Mouse (Mus musculus): ENCODE data around the gene Med7.
"Not testable (repeated sequence)": the region's sequence is repeated elsewhere in the genome, so short reads cannot be mapped to it uniquely, and the experiment has no call there.

Med7 gene

DNA sequence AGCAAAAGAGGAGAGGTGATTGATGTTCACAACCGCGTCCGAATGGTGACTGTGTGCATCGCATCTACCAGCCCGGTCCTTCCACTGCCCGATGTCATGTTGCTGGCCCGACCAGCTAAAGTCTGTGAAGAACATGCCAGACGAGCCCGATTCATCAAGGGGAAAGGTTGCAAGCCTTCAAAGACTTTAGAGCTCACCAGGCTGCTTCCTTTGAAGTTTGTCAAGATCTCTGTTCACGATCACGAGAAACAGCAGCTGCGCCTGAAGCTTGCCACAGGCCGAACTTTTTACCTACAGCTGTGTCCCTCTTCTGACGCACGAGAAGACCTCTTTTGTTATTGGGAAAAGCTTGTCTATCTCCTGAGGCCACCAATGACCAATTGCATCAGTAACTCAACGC, 31.7 kb upstream of the Med7 start:
- Histone ChIP-seq H3K36me3 (ENCODE audit: control insufficient read depth, insufficient read depth, low read length, poor library complexity, severe bottlenecking) (no peaks in the 10 kb centered on the region), H3K27me3 (ENCODE audit: control insufficient read depth, insufficient read depth, low read length, poor library complexity, severe bottlenecking) (no peaks in the 10 kb centered on the region)
- no peak for DNase-seq (ENCODE audit: low read depth, low spot score)

- H3K36me3 ChIP-seq (ENCODE audit: control insufficient read depth, insufficient read depth, low read length, poor library complexity, severe bottlenecking), result no peaks in the 10 kb centered on the region
- no peaks in the 10 kb centered on the region for H3K27me3 ChIP-seq (ENCODE audit: control insufficient read depth, insufficient read depth, low read length, poor library complexity, severe bottlenecking)
- no peak for DNase-seq (ENCODE audit: low read depth, low spot score)
These were observed 30.0 kb upstream of the Med7 start for GRCm38 (mm10) chr11:46406721-46407120.

DNA sequence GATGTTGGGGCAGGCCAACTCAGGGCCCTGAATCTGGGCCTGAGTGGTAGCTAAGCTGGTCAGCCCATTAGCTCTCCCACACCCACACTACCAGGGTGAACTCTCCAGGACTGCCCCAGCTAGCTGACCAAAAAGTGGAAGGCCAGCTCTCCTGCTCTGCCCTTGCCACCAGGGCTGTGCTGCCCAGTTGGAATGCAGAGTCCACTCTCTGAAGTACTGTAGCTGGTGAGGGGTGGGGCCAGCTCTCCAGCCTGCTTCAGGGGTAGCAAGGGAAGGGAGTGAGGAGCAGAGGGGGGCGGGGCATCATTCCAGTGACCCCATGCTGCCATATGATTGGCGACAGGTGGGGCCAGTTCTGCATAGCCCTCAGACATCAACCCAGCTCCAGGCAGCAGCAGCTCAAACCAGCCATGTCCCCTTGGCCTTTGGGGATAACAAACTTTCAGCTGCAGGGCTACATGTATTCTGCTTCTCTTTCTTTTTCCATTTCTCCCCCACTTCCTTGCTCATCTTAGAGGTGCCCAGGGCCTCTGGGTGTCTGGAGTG, 26.6 kb upstream of the Med7 start:
- no peak for DNase-seq (ENCODE audit: low read depth, low spot score)
- H3K27me3 ChIP-seq (ENCODE audit: control insufficient read depth, insufficient read depth, low read length, poor library complexity, severe bottlenecking), result no peaks in the 10 kb centered on the region
- H3K36me3 ChIP-seq (ENCODE audit: control insufficient read depth, insufficient read depth, low read length, poor library complexity, severe bottlenecking), result no peaks in the 10 kb centered on the region

- DNase-seq (ENCODE audit: low read depth, low spot score), result no peak
- no peaks in the 10 kb centered on the region for H3K27me3 ChIP-seq (ENCODE audit: control insufficient read depth, insufficient read depth, low read length, poor library complexity, severe bottlenecking)
- no peaks in the 10 kb centered on the region for H3K36me3 ChIP-seq (ENCODE audit: control insufficient read depth, insufficient read depth, low read length, poor library complexity, severe bottlenecking)
These were observed 18.3 kb upstream of the Med7 start for GRCm38 (mm10) chr11:46418438-46418837.

GRCm38 (mm10) chr11:46418860-46419259, 17.9 kb upstream of the Med7 start:
- DNase-seq (ENCODE audit: low read depth, low spot score), result no peak
- no peaks in the 10 kb centered on the region for H3K36me3 ChIP-seq (ENCODE audit: control insufficient read depth, insufficient read depth, low read length, poor library complexity, severe bottlenecking)
- no peaks in the 10 kb centered on the region for H3K27me3 ChIP-seq (ENCODE audit: control insufficient read depth, insufficient read depth, low read length, poor library complexity, severe bottlenecking)

- Histone ChIP-seq H3K27me3 (ENCODE audit: control insufficient read depth, insufficient read depth, low read length, poor library complexity, severe bottlenecking) (no peaks in the 10 kb centered on the region), H3K36me3 (ENCODE audit: control insufficient read depth, insufficient read depth, low read length, poor library complexity, severe bottlenecking) (no peaks in the 10 kb centered on the region)
- DNase-seq (ENCODE audit: low read depth, low spot score), result no peak
These were observed 15.4 kb upstream of the Med7 start for GRCm38 (mm10) chr11:46421086-46421888.

GRCm38 (mm10) chr11:46428131-46428530, 8.6 kb upstream of the Med7 start:
- H3K27me3 ChIP-seq (ENCODE audit: control insufficient read depth, insufficient read depth, low read length, poor library complexity, severe bottlenecking); H3K36me3 ChIP-seq (ENCODE audit: control insufficient read depth, insufficient read depth, low read length, poor library complexity, severe bottlenecking); DNase-seq (ENCODE audit: low read depth, low spot score): not testable (repeated sequence)

DNA sequence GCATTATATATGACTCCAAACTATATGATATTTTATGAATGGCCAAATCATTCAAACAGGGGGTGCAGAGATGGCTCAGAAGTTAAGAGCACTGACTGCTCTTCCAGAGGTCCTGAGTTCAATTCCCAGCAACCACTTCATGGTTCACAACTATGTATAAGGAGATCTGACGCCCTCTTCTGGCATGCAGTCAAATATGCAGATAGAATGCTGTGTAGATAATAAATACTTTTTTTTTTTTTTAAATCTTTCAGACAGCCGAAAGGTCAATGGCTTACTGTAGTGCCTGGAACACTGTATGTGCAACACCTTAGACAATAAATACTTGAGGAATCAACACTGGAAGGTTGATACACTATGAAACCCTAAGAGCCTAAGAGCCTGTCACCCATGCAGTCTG, 6.6 kb upstream of the Med7 start:
- H3K27me3 ChIP-seq (ENCODE audit: control insufficient read depth, insufficient read depth, low read length, poor library complexity, severe bottlenecking), result no peaks in the 10 kb centered on the region
- no peak for DNase-seq (ENCODE audit: low read depth, low spot score)

GRCm38 (mm10) chr11:46431129-46431528, 5.6 kb upstream of the Med7 start:
- no peaks in the 10 kb centered on the region for H3K36me3 ChIP-seq (ENCODE audit: control insufficient read depth, insufficient read depth, low read length, poor library complexity, severe bottlenecking)
- no peaks in the 10 kb centered on the region for H3K27me3 ChIP-seq (ENCODE audit: control insufficient read depth, insufficient read depth, low read length, poor library complexity, severe bottlenecking)
- peak; percentile 92 for DNase-seq (ENCODE audit: low read depth, low spot score)

More for the DNA sequence above, 6.6 kb upstream of the Med7 start:
- no peaks in the 10 kb centered on the region for H3K36me3 ChIP-seq (ENCODE audit: control insufficient read depth, insufficient read depth, low read length, poor library complexity, severe bottlenecking)

GRCm38 (mm10) chr11:46435363-46435762, 1.4 kb upstream of the Med7 start:
- H3K36me3 ChIP-seq (ENCODE audit: control insufficient read depth, insufficient read depth, low read length, poor library complexity, severe bottlenecking), result peaks cover 2% of the 10 kb centered on the region; the same call in 1 of the 2 replicates
- H3K27me3 ChIP-seq (ENCODE audit: control insufficient read depth, insufficient read depth, low read length, poor library complexity, severe bottlenecking), result no peaks in the 10 kb centered on the region
- no peak for DNase-seq (ENCODE audit: low read depth, low spot score)

GRCm38 (mm10) chr11:46437459-46438000, 805 bp downstream of the Med7 start:
- DNase-seq (ENCODE audit: low read depth, low spot score), result peak; percentile 73
- H3K27me3 ChIP-seq (ENCODE audit: control insufficient read depth, insufficient read depth, low read length, poor library complexity, severe bottlenecking), result no peaks in the 10 kb centered on the region
- peaks cover 6% of the 10 kb centered on the region; the same call in 1 of the 2 replicates for H3K36me3 ChIP-seq (ENCODE audit: control insufficient read depth, insufficient read depth, low read length, poor library complexity, severe bottlenecking)

- peaks cover 6% of the 10 kb centered on the region; the same call in 1 of the 2 replicates for H3K36me3 ChIP-seq (ENCODE audit: control insufficient read depth, insufficient read depth, low read length, poor library complexity, severe bottlenecking)
- DNase-seq (ENCODE audit: low read depth, low spot score), result no peak
- no peaks in the 10 kb centered on the region for H3K27me3 ChIP-seq (ENCODE audit: control insufficient read depth, insufficient read depth, low read length, poor library complexity, severe bottlenecking)
These were observed 2.3 kb downstream of the Med7 start for GRCm38 (mm10) chr11:46439005-46439543.

- DNase-seq (ENCODE audit: low read depth, low spot score), result no peak
- Histone ChIP-seq H3K36me3 (ENCODE audit: control insufficient read depth, insufficient read depth, low read length, poor library complexity, severe bottlenecking) (peaks cover 6% of the 10 kb centered on the region; the same call in 1 of the 2 replicates), H3K27me3 (ENCODE audit: control insufficient read depth, insufficient read depth, low read length, poor library complexity, severe bottlenecking) (no peaks in the 10 kb centered on the region)
These were observed 5.0 kb downstream of the Med7 start for GRCm38 (mm10) chr11:46441774-46442173.

GRCm38 (mm10) chr11:46443152-46443551, 6.4 kb downstream of the Med7 start:
- DNase-seq (ENCODE audit: low read depth, low spot score), result peak; percentile 56
- Histone ChIP-seq H3K27me3 (ENCODE audit: control insufficient read depth, insufficient read depth, low read length, poor library complexity, severe bottlenecking) (no peaks in the 10 kb centered on the region), H3K36me3 (ENCODE audit: control insufficient read depth, insufficient read depth, low read length, poor library complexity, severe bottlenecking) (peaks cover 6% of the 10 kb centered on the region; the same call in 1 of the 2 replicates)

DNA sequence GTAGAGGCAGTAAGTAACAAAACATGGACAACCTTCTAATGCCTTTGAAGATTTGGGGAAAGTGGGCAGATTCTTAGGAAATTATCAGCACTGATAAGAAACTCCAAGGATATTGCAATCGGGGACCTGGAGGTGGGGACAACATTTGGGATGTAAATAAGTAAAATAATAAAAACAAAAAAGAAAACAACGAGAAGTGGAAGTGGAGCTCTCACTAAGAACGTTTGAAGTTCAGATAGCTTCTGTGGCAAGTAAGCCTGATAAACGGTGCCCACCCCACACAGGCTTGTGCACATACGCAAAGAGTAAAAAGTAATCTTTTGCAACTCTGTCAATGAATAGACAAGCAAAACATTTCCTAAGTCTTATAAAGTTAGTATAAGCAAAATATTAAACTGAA, 7.3 kb downstream of the Med7 start:
- peaks cover 6% of the 10 kb centered on the region; the same call in 1 of the 2 replicates for H3K36me3 ChIP-seq (ENCODE audit: control insufficient read depth, insufficient read depth, low read length, poor library complexity, severe bottlenecking)
- no peaks in the 10 kb centered on the region for H3K27me3 ChIP-seq (ENCODE audit: control insufficient read depth, insufficient read depth, low read length, poor library complexity, severe bottlenecking)
- DNase-seq (ENCODE audit: low read depth, low spot score), result no peak

All from splenic B cell, adult 2 months (primary cell).